Mouse (Mus musculus): ENCODE data around the gene Abca17.

- TF ChIP-seq CTCF (IDR thresholded peaks at IDR 0.05; ENCODE audit: control insufficient read depth, insufficient read depth, insufficient read length): no peak
- TF ChIP-seq MAX (IDR thresholded peaks at IDR 0.05): no peak
- TF ChIP-seq USF1 (IDR thresholded peaks at IDR 0.05; ENCODE audit: low read depth): no peak
- TF ChIP-seq CEBPB (IDR thresholded peaks at IDR 0.05; ENCODE audit: low read depth): no peak
- no peak for TF ChIP-seq MYOD1 (IDR thresholded peaks at IDR 0.05; ENCODE audit: control insufficient read depth, insufficient read length, low read depth)
- TF ChIP-seq MYOG (IDR thresholded peaks at IDR 0.05; ENCODE audit: control insufficient read depth, extremely low read depth, insufficient read length): no peak
- no peak for TF ChIP-seq FOSL1 (IDR thresholded peaks at IDR 0.05; ENCODE audit: insufficient read depth, low read length, poor library complexity, severe bottlenecking)
Measured at GRCm38 (mm10) chr17:24289338-24289737, 61.5 kb downstream of the Abca17 start.
